Mouse (Mus musculus): Measurements from ENCODE around the gene Idh3b. TPM values are rescaled to one million over a fixed set of nuclear protein-coding genes. Genes with fewer than 3 reads are reported as not detected.

Gene Idh3b
- 64.6 and 87.9 TPM in 2 replicates for total RNA-seq (2015; ENCODE audit: low replicate concordance)
- 21.9 and 47.5 TPM in 2 replicates for total RNA-seq (2017; ENCODE audit: low replicate concordance)

- peak; percentile 97 for ATAC-seq (replicated peaks; ENCODE audit: low FRiP score, poor library complexity, severe bottlenecking)
Measured at GRCm38 (mm10) chr2:130283854-130284654, at the start of gene Idh3b. TSS of gene Idh3b (minus strand) at chr2:130284547.

- ATAC-seq (replicated peaks; ENCODE audit: low FRiP score, poor library complexity, severe bottlenecking) = no peak
Measured at GRCm38 (mm10) chr2:130329502-130329901, 45.2 kb upstream of the Idh3b start.

- ATAC-seq (replicated peaks; ENCODE audit: low FRiP score, poor library complexity, severe bottlenecking) = no peak
Measured at GRCm38 (mm10) chr2:130327057-130327456, 42.7 kb upstream of the Idh3b start.

- no peak for ATAC-seq (replicated peaks; ENCODE audit: low FRiP score, poor library complexity, severe bottlenecking)
Measured at GRCm38 (mm10) chr2:130303014-130303413, 18.7 kb upstream of the Idh3b start.

GRCm38 (mm10) chr2:130297580-130297979 lies 13.2 kb upstream of the Idh3b start:
- no peak for ATAC-seq (replicated peaks; ENCODE audit: low FRiP score, poor library complexity, severe bottlenecking)

- ATAC-seq (replicated peaks; ENCODE audit: low FRiP score, poor library complexity, severe bottlenecking) = no peak
Measured at GRCm38 (mm10) chr2:130296134-130296745, 11.9 kb upstream of the Idh3b start.

GRCm38 (mm10) chr2:130295331-130296133 lies 11.2 kb upstream of the Idh3b start:
- no peak for ATAC-seq (replicated peaks; ENCODE audit: low FRiP score, poor library complexity, severe bottlenecking)

DNA sequence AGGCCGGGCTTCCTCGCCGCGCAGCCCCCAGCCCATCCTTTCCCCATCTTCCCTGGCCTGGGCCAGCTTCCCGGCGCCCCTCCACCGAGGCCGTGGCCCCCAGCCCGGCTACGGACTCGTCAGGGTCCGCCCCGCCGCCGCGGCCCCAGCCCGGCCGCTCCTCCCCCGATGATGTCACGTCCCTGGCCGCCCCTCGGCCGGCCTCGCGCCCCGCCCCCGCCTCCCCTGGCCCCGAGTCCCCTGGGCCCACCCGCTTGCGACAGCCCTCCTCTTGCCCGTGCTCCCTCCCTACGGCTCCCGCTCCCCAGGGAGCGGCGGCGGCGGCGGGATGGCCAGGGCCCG lies 10.6 kb upstream of the Idh3b start, which contains the start of gene Ebf4:
Gene Ebf4, plus strand, starts transcription at position 234 of the 342 bp plus-strand sequence.
- no peak for ATAC-seq (replicated peaks; ENCODE audit: low FRiP score, poor library complexity, severe bottlenecking)

GRCm38 (mm10) chr2:130294218-130294935 lies 10.0 kb upstream of the Idh3b start:
- no peak for ATAC-seq (replicated peaks; ENCODE audit: low FRiP score, poor library complexity, severe bottlenecking)

DNA sequence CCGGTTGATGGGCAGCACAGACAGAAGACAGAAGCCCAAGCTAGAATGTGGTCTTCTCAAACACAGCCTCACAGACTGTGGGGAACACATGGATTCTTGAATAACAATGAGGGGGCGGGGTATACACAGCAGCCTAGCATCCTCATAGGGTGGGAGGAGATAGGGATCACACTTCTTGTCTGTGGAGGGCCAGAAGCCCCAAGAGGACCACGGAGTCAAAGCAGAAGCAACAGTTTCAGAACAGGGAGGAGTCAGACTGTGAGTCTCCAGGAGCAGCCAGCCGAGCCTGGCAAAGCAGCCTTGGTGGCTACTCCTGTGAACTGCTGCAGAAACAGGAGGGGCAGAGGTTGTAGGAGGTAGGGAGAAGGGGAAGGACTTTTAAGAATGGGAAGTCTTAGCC lies 9.1 kb upstream of the Idh3b start:
- ATAC-seq (replicated peaks; ENCODE audit: low FRiP score, poor library complexity, severe bottlenecking) = no peak

DNA sequence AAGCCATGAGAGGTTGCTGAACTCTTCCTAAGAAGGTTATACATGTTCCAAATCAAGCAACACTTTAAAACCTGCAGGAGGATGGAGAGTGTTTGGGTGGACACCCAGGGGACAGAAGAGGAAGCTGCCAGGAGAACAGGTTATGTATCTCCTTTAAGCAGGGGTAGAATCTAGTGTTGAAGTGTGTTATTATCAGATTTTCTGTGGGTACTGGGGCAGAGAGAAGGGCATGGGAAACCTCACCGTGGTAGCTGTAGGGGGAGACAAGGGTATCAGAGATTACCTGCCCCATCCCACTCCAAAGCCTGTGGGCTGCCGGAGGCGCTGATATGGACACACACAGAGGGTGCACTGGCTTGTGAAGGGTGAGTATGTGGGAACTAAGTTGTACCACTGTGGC lies 8.7 kb upstream of the Idh3b start:
- ATAC-seq (replicated peaks; ENCODE audit: low FRiP score, poor library complexity, severe bottlenecking) = no peak

DNA sequence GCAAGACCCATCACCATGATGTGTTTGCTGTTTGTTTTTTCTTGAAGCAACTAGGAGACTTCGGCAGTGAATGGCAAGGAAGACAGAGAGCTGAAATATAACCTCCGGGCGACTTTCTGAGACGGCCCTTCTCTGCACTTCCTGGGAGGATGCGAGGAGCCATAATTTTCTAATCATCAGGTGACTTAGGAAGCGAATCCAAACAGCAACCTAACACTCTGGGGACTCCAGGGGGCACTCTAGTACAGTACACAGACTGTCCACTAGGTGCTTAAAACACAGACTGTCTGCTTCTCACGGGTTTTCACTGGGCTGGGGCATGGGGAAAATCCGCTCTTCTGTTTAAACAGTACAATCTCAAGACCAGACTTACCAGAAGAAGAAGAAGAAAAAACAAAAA lies 7.1 kb upstream of the Idh3b start:
- peak; percentile 65; the same call in 1 of the 2 replicates for ATAC-seq (replicated peaks; ENCODE audit: low FRiP score, poor library complexity, severe bottlenecking)

GRCm38 (mm10) chr2:130289086-130289485 lies 4.7 kb upstream of the Idh3b start:
- no peak for ATAC-seq (replicated peaks; ENCODE audit: low FRiP score, poor library complexity, severe bottlenecking)

GRCm38 (mm10) chr2:130280818-130281217 lies 3.5 kb downstream of the Idh3b start:
- no peak for ATAC-seq (replicated peaks; ENCODE audit: low FRiP score, poor library complexity, severe bottlenecking)

- no peak for ATAC-seq (replicated peaks; ENCODE audit: low FRiP score, poor library complexity, severe bottlenecking)
Measured at GRCm38 (mm10) chr2:130280224-130280623, 4.1 kb downstream of the Idh3b start.

- no peak for ATAC-seq (replicated peaks; ENCODE audit: low FRiP score, poor library complexity, severe bottlenecking)
Measured at GRCm38 (mm10) chr2:130279600-130280091, 4.7 kb downstream of the Idh3b start.

GRCm38 (mm10) chr2:130275649-130276048 lies 8.7 kb downstream of the Idh3b start:
- peak; percentile 52 for ATAC-seq (replicated peaks; ENCODE audit: low FRiP score, poor library complexity, severe bottlenecking)

DNA sequence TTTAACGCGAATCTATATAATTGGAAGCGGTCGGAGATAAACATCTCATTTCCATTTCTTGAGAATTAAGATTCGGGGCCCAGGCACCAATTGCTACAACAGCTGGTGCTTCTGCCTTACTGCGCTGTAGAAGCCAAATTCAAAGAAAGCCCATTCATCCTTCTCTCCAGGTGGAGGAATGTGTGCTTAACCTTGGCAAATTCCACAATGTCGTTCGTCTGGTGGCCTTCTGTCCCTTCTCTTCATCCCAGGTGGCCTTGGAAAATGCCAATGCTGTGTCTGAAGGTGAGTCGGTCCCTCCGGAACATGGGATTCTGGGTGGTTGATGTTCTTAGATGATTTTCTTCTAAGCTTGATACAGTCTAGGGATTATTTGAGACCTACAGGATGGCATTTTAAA lies 9.5 kb downstream of the Idh3b start:
- ATAC-seq (replicated peaks; ENCODE audit: low FRiP score, poor library complexity, severe bottlenecking) = no peak

DNA sequence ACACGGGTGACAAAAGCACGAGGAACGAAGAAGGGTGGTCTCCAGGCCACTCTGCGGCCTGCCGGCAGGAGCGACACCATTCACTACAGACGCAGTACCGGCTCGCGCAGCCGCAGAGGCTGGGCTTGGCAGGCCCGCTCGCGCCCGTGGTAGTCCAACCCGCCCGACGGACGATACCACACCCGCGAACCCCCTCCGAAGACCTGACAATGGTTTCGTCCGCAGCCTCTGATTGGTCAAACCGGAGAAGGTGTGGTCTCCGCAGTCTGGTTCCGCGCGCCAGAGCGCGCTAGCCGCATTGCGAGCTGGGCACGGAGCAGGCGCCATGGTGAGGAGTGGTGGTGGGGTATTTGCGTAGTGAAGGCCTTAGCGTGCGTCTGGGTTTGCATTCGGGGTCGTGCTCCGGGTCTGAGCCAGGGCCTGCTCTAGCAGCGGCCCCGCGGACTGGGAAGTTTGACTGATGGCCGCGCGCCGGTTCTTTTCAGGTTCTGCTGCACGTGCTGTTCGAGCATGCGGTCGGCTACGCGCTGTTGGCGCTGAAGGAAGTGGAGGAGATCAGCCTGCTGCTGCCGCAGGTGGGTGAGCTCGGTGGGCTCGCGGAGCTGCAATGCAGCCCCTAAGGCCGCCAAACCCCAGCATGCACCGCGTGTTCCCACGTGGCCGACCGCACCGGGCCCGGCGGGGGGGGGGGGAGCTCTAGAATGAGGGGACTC lies 10.0 kb downstream of the Idh3b start, which contains the start of gene Nop56:
Gene Nop56, plus strand, starts transcription at position 282 of the 713 bp plus-strand sequence.
- ATAC-seq (replicated peaks; ENCODE audit: low FRiP score, poor library complexity, severe bottlenecking) = peak; percentile 93

Measured in erythroid progenitor cell, adult 5-6 weeks (primary cell).